Mouse (Mus musculus): ENCODE data around the gene Rptor. TPM values are rescaled to one million over a fixed set of nuclear protein-coding genes. Genes with fewer than 3 reads are reported as not detected.

The Rptor gene
- polyA plus RNA-seq, 1 experiment from 2014 or later, result 3.9 TPM

- ATAC-seq (ENCODE audit: low read depth), result peak; percentile 87
- H3K4me3 ChIP-seq (ENCODE audit: low read depth, low read length), result peak overlapping the region; percentile 56
- peaks cover 45% of the 10 kb centered on the region for H3K4me1 ChIP-seq (ENCODE audit: control insufficient read depth, low read depth, low read length)
- H3K27me3 ChIP-seq (ENCODE audit: control insufficient read depth, insufficient read depth, low read depth, low read length), result no peaks in the 10 kb centered on the region
- peak overlapping the region; percentile 63 for H3K4me2 ChIP-seq (ENCODE audit: low read depth, low read length)
- peak overlapping the region; percentile 57 for H3K9ac ChIP-seq (ENCODE audit: low read depth, low read length)
- H3K36me3 ChIP-seq (ENCODE audit: control insufficient read depth, insufficient read depth), result no peaks in the 10 kb centered on the region; the same call in 1 of the 2 replicates
- H3K27ac ChIP-seq (ENCODE audit: low read length), result peak overlapping the region; percentile 84
- 19% methylated on average over 11 of the region's 11 CpGs for WGBS (ENCODE audit: insufficient replicate concordance)
- no peaks in the 10 kb centered on the region for H3K9me3 ChIP-seq (replicated peaks; ENCODE audit: control insufficient read depth, low read length)
Observed at GRCm38 (mm10) chr11:119670690-119671666, 68.3 kb downstream of the Rptor start.

GRCm38 (mm10) chr11:119672041-119672440 is 69.3 kb downstream of the Rptor start:
- Histone ChIP-seq H3K9me3 (replicated peaks; ENCODE audit: control insufficient read depth, low read length) (no peaks in the 10 kb centered on the region), H3K4me3 (ENCODE audit: low read depth, low read length) (peak overlapping the region; percentile 56), H3K4me1 (ENCODE audit: control insufficient read depth, low read depth, low read length) (peaks cover 50% of the 10 kb centered on the region), H3K27ac (ENCODE audit: low read length) (peak overlapping the region; percentile 84; the same call in 1 of the 2 replicates), H3K36me3 (ENCODE audit: control insufficient read depth, insufficient read depth) (no peaks in the 10 kb centered on the region; the same call in 1 of the 2 replicates), H3K27me3 (ENCODE audit: control insufficient read depth, insufficient read depth, low read depth, low read length) (no peaks in the 10 kb centered on the region), H3K4me2 (ENCODE audit: low read depth, low read length) (peak overlapping the region; percentile 63), H3K9ac (ENCODE audit: low read depth, low read length) (peak overlapping the region; percentile 35)
- ATAC-seq (ENCODE audit: low read depth), result no peak
- 55% methylated on average over 2 of the region's 2 CpGs for WGBS (ENCODE audit: insufficient replicate concordance)

DNA sequence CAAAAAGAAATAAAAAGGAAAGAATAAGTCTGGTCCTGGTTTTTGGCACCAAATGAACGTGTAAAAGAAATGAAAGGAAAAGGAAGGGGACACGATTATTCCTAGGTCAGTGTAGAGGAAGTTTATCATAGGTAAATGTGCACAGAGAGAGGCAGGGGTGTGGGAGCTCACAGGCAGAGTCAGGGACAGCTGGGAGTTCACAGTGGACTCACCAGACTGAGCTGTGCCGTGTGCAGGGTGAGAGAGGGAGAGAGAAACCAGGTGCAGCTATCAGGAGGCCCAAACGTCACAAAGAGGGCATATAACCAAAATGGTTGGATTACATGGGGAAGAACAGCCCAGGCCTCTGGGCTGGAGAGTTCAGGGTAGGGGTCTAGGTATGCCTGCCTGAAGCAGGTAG is 70.1 kb downstream of the Rptor start:
- H3K4me1 ChIP-seq (ENCODE audit: control insufficient read depth, low read depth, low read length), result peaks cover 57% of the 10 kb centered on the region
- ATAC-seq (ENCODE audit: low read depth), result no peak
- H3K9ac ChIP-seq (ENCODE audit: low read depth, low read length), result no peak overlapping the region
- no peaks in the 10 kb centered on the region for H3K9me3 ChIP-seq (replicated peaks; ENCODE audit: control insufficient read depth, low read length)
- 42% methylated on average over 4 of the region's 4 CpGs for WGBS (ENCODE audit: insufficient replicate concordance)
- H3K27ac ChIP-seq (ENCODE audit: low read length), result no peak overlapping the region
- no peak overlapping the region for H3K4me2 ChIP-seq (ENCODE audit: low read depth, low read length)
- no peaks in the 10 kb centered on the region; the same call in 1 of the 2 replicates for H3K36me3 ChIP-seq (ENCODE audit: control insufficient read depth, insufficient read depth)
- H3K4me3 ChIP-seq (ENCODE audit: low read depth, low read length), result no peak overlapping the region
- H3K27me3 ChIP-seq (ENCODE audit: control insufficient read depth, insufficient read depth, low read depth, low read length), result no peaks in the 10 kb centered on the region

DNA sequence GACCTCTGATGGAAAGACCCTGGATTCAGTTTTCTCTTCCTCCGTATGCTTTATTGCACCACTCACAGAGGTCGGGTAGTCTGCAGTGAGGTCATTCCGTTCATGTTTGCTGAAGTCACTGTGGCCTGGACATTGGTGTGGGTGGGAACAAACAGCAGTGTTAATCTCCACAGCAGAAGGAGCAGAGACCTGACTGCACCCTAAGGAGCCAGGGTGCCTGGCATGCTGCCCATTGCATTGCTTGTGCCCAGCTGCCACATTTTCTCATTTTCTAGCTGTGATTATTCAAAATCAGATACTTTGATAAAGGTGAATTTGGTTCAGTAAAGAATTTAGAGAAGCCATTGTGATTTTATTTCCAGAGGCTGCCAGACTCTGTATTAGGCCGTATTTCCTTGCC is 72.1 kb downstream of the Rptor start:
- H3K9me3 ChIP-seq (replicated peaks; ENCODE audit: control insufficient read depth, low read length), result no peaks in the 10 kb centered on the region
- H3K4me2 ChIP-seq (ENCODE audit: low read depth, low read length), result no peak overlapping the region
- H3K27me3 ChIP-seq (ENCODE audit: control insufficient read depth, insufficient read depth, low read depth, low read length), result no peaks in the 10 kb centered on the region
- no peak overlapping the region for H3K9ac ChIP-seq (ENCODE audit: low read depth, low read length)
- no peak overlapping the region for H3K4me3 ChIP-seq (ENCODE audit: low read depth, low read length)
- peaks cover 53% of the 10 kb centered on the region for H3K4me1 ChIP-seq (ENCODE audit: control insufficient read depth, low read depth, low read length)
- no peak for ATAC-seq (ENCODE audit: low read depth)
- WGBS (ENCODE audit: insufficient replicate concordance), result 65% methylated on average over 4 of the region's 4 CpGs
- H3K27ac ChIP-seq (ENCODE audit: low read length), result no peak overlapping the region
- no peaks in the 10 kb centered on the region; the same call in 1 of the 2 replicates for H3K36me3 ChIP-seq (ENCODE audit: control insufficient read depth, insufficient read depth)

- Histone ChIP-seq H3K27ac (ENCODE audit: low read length) (no peak overlapping the region), H3K36me3 (ENCODE audit: control insufficient read depth, insufficient read depth) (no peaks in the 10 kb centered on the region; the same call in 1 of the 2 replicates), H3K4me3 (ENCODE audit: low read depth, low read length) (no peak overlapping the region), H3K4me2 (ENCODE audit: low read depth, low read length) (no peak overlapping the region), H3K9me3 (replicated peaks; ENCODE audit: control insufficient read depth, low read length) (no peaks in the 10 kb centered on the region), H3K27me3 (ENCODE audit: control insufficient read depth, insufficient read depth, low read depth, low read length) (no peaks in the 10 kb centered on the region), H3K4me1 (ENCODE audit: control insufficient read depth, low read depth, low read length) (peaks cover 48% of the 10 kb centered on the region), H3K9ac (ENCODE audit: low read depth, low read length) (no peak overlapping the region)
- no peak for ATAC-seq (ENCODE audit: low read depth)
- whole genome bisulfite sequencing (ENCODE audit: insufficient replicate concordance), result 67% methylated on average over 6 of the region's 6 CpGs
Observed at GRCm38 (mm10) chr11:119675546-119675945, 72.8 kb downstream of the Rptor start.

GRCm38 (mm10) chr11:119676751-119677411 is 74.2 kb downstream of the Rptor start:
- Histone ChIP-seq H3K27ac (ENCODE audit: low read length) (no peak overlapping the region), H3K4me1 (ENCODE audit: control insufficient read depth, low read depth, low read length) (peaks cover 34% of the 10 kb centered on the region), H3K36me3 (ENCODE audit: control insufficient read depth, insufficient read depth) (no peaks in the 10 kb centered on the region; the same call in 1 of the 2 replicates), H3K4me3 (ENCODE audit: low read depth, low read length) (no peak overlapping the region), H3K9me3 (replicated peaks; ENCODE audit: control insufficient read depth, low read length) (no peaks in the 10 kb centered on the region), H3K4me2 (ENCODE audit: low read depth, low read length) (no peak overlapping the region), H3K9ac (ENCODE audit: low read depth, low read length) (no peak overlapping the region), H3K27me3 (ENCODE audit: control insufficient read depth, insufficient read depth, low read depth, low read length) (no peaks in the 10 kb centered on the region)
- 27% methylated on average over 7 of the region's 7 CpGs for WGBS (ENCODE audit: insufficient replicate concordance)
- no peak for ATAC-seq (ENCODE audit: low read depth)

- H3K27ac ChIP-seq (ENCODE audit: low read length), result no peak overlapping the region
- WGBS (ENCODE audit: insufficient replicate concordance), result 82% methylated on average over 5 of the region's 5 CpGs
- no peak overlapping the region for H3K9ac ChIP-seq (ENCODE audit: low read depth, low read length)
- no peak overlapping the region for H3K4me2 ChIP-seq (ENCODE audit: low read depth, low read length)
- no peak overlapping the region for H3K4me3 ChIP-seq (ENCODE audit: low read depth, low read length)
- H3K36me3 ChIP-seq (ENCODE audit: control insufficient read depth, insufficient read depth), result no peaks in the 10 kb centered on the region; the same call in 1 of the 2 replicates
- peaks cover 23% of the 10 kb centered on the region for H3K4me1 ChIP-seq (ENCODE audit: control insufficient read depth, low read depth, low read length)
- no peaks in the 10 kb centered on the region for H3K9me3 ChIP-seq (replicated peaks; ENCODE audit: control insufficient read depth, low read length)
- ATAC-seq (ENCODE audit: low read depth), result no peak
- no peaks in the 10 kb centered on the region for H3K27me3 ChIP-seq (ENCODE audit: control insufficient read depth, insufficient read depth, low read depth, low read length)
Observed at GRCm38 (mm10) chr11:119678427-119678826, 75.7 kb downstream of the Rptor start.

GRCm38 (mm10) chr11:119680735-119681134 is 78.0 kb downstream of the Rptor start:
- Histone ChIP-seq H3K4me3 (ENCODE audit: low read depth, low read length) (no peak overlapping the region), H3K9me3 (replicated peaks; ENCODE audit: control insufficient read depth, low read length) (no peaks in the 10 kb centered on the region), H3K27ac (ENCODE audit: low read length) (no peak overlapping the region), H3K9ac (ENCODE audit: low read depth, low read length) (no peak overlapping the region), H3K36me3 (ENCODE audit: control insufficient read depth, insufficient read depth) (no peaks in the 10 kb centered on the region), H3K4me2 (ENCODE audit: low read depth, low read length) (no peak overlapping the region), H3K4me1 (ENCODE audit: control insufficient read depth, low read depth, low read length) (peaks cover 20% of the 10 kb centered on the region), H3K27me3 (ENCODE audit: control insufficient read depth, insufficient read depth, low read depth, low read length) (no peaks in the 10 kb centered on the region)
- ATAC-seq (ENCODE audit: low read depth), result no peak
- WGBS (ENCODE audit: insufficient replicate concordance), result 48% methylated on average over 2 of the region's 2 CpGs

All from liver, embryonic 16.5 days (tissue).